Comparison of ENCODE assay signal across 19 mouse cellular contexts in the genomic region with DNA sequence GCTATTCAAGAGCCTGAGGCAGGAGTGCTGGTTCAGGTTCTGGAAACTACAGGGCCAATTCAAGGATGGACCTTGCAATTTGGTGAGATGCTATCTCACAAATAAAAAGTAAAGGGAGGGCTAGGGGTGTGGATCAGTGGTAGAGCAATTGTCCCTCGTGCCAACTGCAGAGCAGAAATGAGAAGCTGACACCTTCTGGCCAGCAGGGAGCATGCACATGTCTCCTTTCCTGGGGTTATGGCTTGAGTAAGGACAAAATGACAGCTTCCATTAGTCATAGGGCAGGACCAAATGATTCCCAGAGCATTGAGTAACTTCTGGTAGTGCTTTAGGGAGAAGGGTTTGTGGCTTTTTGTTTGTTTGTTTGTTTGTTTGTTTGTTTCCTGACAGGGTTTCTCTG. TPM values are rescaled to one million over a fixed set of nuclear protein-coding genes. Genes with fewer than 3 reads are reported as not detected.
DNase-seq lines count a peak whose midpoint lies in the region; ATAC-seq and TF ChIP-seq lines count a peak whose summit lies in the region.
"Had no signal": no experiment of that assay in that cellular context is flagged by ENCODE, and none has a peak within 500 bp of the region (broad histone marks: within the 10 kb centered on the region; RNA-seq: fewer than 3 reads in every experiment).

No protein-coding gene starts in this region.

- DNase-seq in lung, adult 2 months, result no peak
- no peak for DNase-seq in lung, postnatal 4 days
- peak; percentile 17 for DNase-seq in MN1 (ENCODE audit: low spot score)
- no peak for DNase-seq in kidney, postnatal 0 days (ENCODE audit: low spot score)
- no peak for DNase-seq in cerebellum, postnatal 4 days (ENCODE audit: low spot score in 2 of 2)
- DNase-seq: adrenal gland, postnatal 25 days; cerebellum, adult 11-12 months; embryo, embryonic 11 days; gastrocnemius, postnatal 36 days; right cerebral cortex, postnatal 4 days; thymus, postnatal 36 days had no signal

- TF ChIP-seq CTCF in intestine, postnatal 0 days (IDR thresholded peaks at IDR 0.05; ENCODE audit: low read depth), result peak; percentile 75
- peak; percentile 51; the same call in 1 of the 2 replicates for TF ChIP-seq CTCF in lung, adult 2 months (IDR thresholded peaks at IDR 0.05; ENCODE audit: insufficient read depth, low read length)
- peak; percentile 62 for TF ChIP-seq CTCF in kidney, postnatal 0 days (IDR thresholded peaks at IDR 0.05; ENCODE audit: low read depth)

- no peak overlapping the region for H3K27ac ChIP-seq in intestine, postnatal 0 days (ENCODE audit: low read depth, low read length)
- no peak overlapping the region for H3K27ac ChIP-seq in intestine, embryonic 16.5 days (ENCODE audit: low read length)
- no peak overlapping the region for H3K27ac ChIP-seq in kidney, postnatal 0 days
- H3K27ac ChIP-seq: hindbrain, embryonic 13.5 days; limb, embryonic 15.5 days; neural tube, embryonic 13.5 days had no signal

- no peak for TF ChIP-seq POLR2A in lung, adult 2 months (IDR thresholded peaks at IDR 0.05; ENCODE audit: borderline replicate concordance, extremely low read depth, low read depth, low read length)

- H3K4me3 ChIP-seq in intestine, postnatal 0 days (ENCODE audit: low read depth, low read length), result no peak overlapping the region
- no peak overlapping the region for H3K4me3 ChIP-seq in intestine, embryonic 16.5 days (ENCODE audit: low read length)
- H3K4me3 ChIP-seq in lung, adult 2 months (replicated peaks; ENCODE audit: extremely low read depth, low read depth, low read length), result no peak overlapping the region
- H3K4me3 ChIP-seq in kidney, postnatal 0 days (replicated peaks; ENCODE audit: low read depth, low read length), result no peak overlapping the region
- H3K4me3 ChIP-seq: erythroblast, embryonic 14.5 days; hindbrain, embryonic 13.5 days; limb, embryonic 15.5 days; neural tube, embryonic 13.5 days had no signal

- no peaks in the 10 kb centered on the region for H3K27me3 ChIP-seq in intestine, postnatal 0 days (replicated peaks; ENCODE audit: control insufficient read depth, insufficient read depth, low read length)
- no peaks in the 10 kb centered on the region for H3K27me3 ChIP-seq in intestine, embryonic 16.5 days (replicated peaks; ENCODE audit: control insufficient read depth, insufficient read depth, low read length)
- no peaks in the 10 kb centered on the region for H3K27me3 ChIP-seq in kidney, postnatal 0 days (ENCODE audit: insufficient read depth, low read length)
- H3K27me3 ChIP-seq: hindbrain, embryonic 13.5 days; limb, embryonic 15.5 days; neural tube, embryonic 13.5 days had no signal

- no peak overlapping the region for H3K4me2 ChIP-seq in intestine, postnatal 0 days (replicated peaks; ENCODE audit: low read depth)
- no peak overlapping the region for H3K4me2 ChIP-seq in intestine, embryonic 16.5 days (ENCODE audit: low read depth, low read length)
- no peak overlapping the region for H3K4me2 ChIP-seq in kidney, postnatal 0 days (ENCODE audit: low read length)
- H3K4me2 ChIP-seq: hindbrain, embryonic 13.5 days; limb, embryonic 15.5 days; neural tube, embryonic 13.5 days had no signal

- no peaks in the 10 kb centered on the region for H3K36me3 ChIP-seq in intestine, postnatal 0 days (ENCODE audit: control insufficient read depth, insufficient read depth)
- no peaks in the 10 kb centered on the region for H3K36me3 ChIP-seq in intestine, embryonic 16.5 days (ENCODE audit: control insufficient read depth, insufficient read depth, low read length)
- no peaks in the 10 kb centered on the region for H3K36me3 ChIP-seq in kidney, postnatal 0 days (ENCODE audit: insufficient read depth, low read length)
- H3K36me3 ChIP-seq: hindbrain, embryonic 13.5 days; limb, embryonic 15.5 days; neural tube, embryonic 13.5 days had no signal

- ATAC-seq in intestine, postnatal 0 days, result no peak
- no peak for ATAC-seq in intestine, embryonic 16.5 days
- ATAC-seq in kidney, postnatal 0 days (replicated peaks; ENCODE audit: low FRiP score, low read depth), result 0 out of 2 replicates have a peak, but pooled peaks have one; percentile 31
- no peak for ATAC-seq in megakaryocyte, adult 5-6 weeks (ENCODE audit: poor library complexity, severe bottlenecking)

- 0 out of 2 replicates have a peak, but pooled peaks cover 7% of the 10 kb centered on the region for H3K4me1 ChIP-seq in intestine, postnatal 0 days (replicated peaks; ENCODE audit: control insufficient read depth, insufficient read depth, low read length)
- H3K4me1 ChIP-seq in intestine, embryonic 16.5 days (ENCODE audit: control insufficient read depth, insufficient read depth, low read length), result peaks cover 17% of the 10 kb centered on the region
- H3K4me1 ChIP-seq in lung, adult 2 months (ENCODE audit: control insufficient read depth, insufficient read depth, low read length), result no peaks in the 10 kb centered on the region
- H3K4me1 ChIP-seq in kidney, postnatal 0 days (replicated peaks; ENCODE audit: insufficient read depth, low read length), result no peaks in the 10 kb centered on the region
- H3K4me1 ChIP-seq: hindbrain, embryonic 13.5 days; neural tube, embryonic 13.5 days had no signal

- no peaks in the 10 kb centered on the region for H3K9me3 ChIP-seq in intestine, postnatal 0 days (ENCODE audit: control insufficient read depth)
- H3K9me3 ChIP-seq in intestine, embryonic 16.5 days (ENCODE audit: control insufficient read depth, low read length), result no peaks in the 10 kb centered on the region
- no peaks in the 10 kb centered on the region for H3K9me3 ChIP-seq in kidney, postnatal 0 days (replicated peaks; ENCODE audit: low read length)
- H3K9me3 ChIP-seq: hindbrain, embryonic 13.5 days; limb, embryonic 15.5 days; neural tube, embryonic 13.5 days had no signal

- WGBS in intestine, postnatal 0 days, result 18% methylated on average over 1 of the region's 1 CpGs
- WGBS in intestine, embryonic 16.5 days, result 18% methylated on average over 1 of the region's 1 CpGs
- 29% methylated on average over 1 of the region's 1 CpGs for WGBS in lung, adult 2 months
- 21% methylated on average over 1 of the region's 1 CpGs for WGBS in kidney, postnatal 0 days

- no peak overlapping the region for H3K9ac ChIP-seq in intestine, postnatal 0 days (ENCODE audit: low read depth, low read length)
- H3K9ac ChIP-seq in intestine, embryonic 16.5 days (ENCODE audit: low read depth, low read length), result no peak overlapping the region
- no peak overlapping the region for H3K9ac ChIP-seq in kidney, postnatal 0 days (ENCODE audit: low read depth, low read length)
- H3K9ac ChIP-seq: hindbrain, embryonic 13.5 days; limb, embryonic 15.5 days; neural tube, embryonic 13.5 days had no signal

RNA-seq across cellular contexts. Expression of a gene that starts 56.5 kb away (rescaled TPM):
- 18.3 and 22.1 TPM in 2 replicates for polyA plus RNA-seq in intestine, postnatal 0 days (2015; fragmentation: Nextera tagmentation; extraction: Ambion mirVana)
- 26.3 and 33.1 TPM in 2 replicates for polyA plus RNA-seq in intestine, embryonic 16.5 days (2015; fragmentation: Nextera tagmentation; extraction: Ambion mirVana)
- 45.1 and 56.6 TPM in 2 replicates for polyA plus RNA-seq in lung, adult 2 months (2012; rRNA removed)
- polyA plus RNA-seq in kidney, postnatal 0 days (2015; fragmentation: Nextera tagmentation; extraction: Ambion mirVana), result 79.1 and 91.6 TPM in 2 replicates
- not detected in 2 replicates for total RNA-seq in megakaryocyte, adult 5-6 weeks (2015)
- total RNA-seq in megakaryocyte, adult 5-6 weeks (2017), result not detected in 2 replicates
- total RNA-seq: adrenal gland, postnatal 25 days; gastrocnemius, postnatal 36 days; layer of hippocampus, adult 18-20 months had no signal
- polyA plus RNA-seq: hindbrain, embryonic 13.5 days; neural tube, embryonic 13.5 days had no signal
